Comparison of ENCODE assay signal across 16 mouse cellular contexts in the genomic region with DNA sequence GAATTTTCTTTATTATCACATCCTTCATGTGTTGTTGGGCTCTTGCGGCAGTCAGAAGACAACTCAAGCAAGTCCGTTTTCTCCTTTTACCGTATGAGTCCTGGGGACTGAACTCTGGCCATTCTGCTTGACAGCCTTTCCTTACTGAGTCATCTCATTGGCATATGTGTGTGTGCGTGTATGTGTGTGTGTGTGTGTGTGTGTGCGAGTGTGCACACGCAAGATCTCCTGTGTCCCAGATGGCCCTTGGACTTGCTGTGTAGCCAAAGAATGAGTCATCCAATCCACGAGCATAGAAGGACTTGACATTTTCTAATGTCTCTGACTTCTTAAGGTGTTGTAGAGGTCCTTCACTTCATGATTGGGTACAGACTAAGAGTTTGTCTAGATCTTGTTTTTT.
"Had no signal": no experiment of that assay in that cellular context is flagged by ENCODE, and none has a peak within 500 bp of the region (broad histone marks: within the 10 kb centered on the region; RNA-seq: fewer than 3 reads in every experiment).

No protein-coding gene starts in this region.

- ATAC-seq: hindbrain, postnatal 0 days; intestine, embryonic 16.5 days; liver, postnatal 0 days had no signal

- DNase-seq: gastrocnemius, adult 2 months; gastrocnemius, postnatal 10 days; gastrocnemius, postnatal 36 days; heart, adult 18-20 months; heart, postnatal 14 days; heart, postnatal 36 days; kidney, adult 11 months; kidney, adult 2 months; kidney, postnatal 10 days; kidney, postnatal 25 days; kidney, postnatal 4 days; liver; liver, embryonic 13.5 days; liver, postnatal 0 days had no signal
